Mouse (Mus musculus) cerebellum, adult 11 months (tissue): ENCODE measurements around the gene Mylip.

Experiments used
- DNase-seq: peaks from one replicate; pipeline ENCODE4 v3.0.0; 2022

The Mylip gene

GRCm38 (mm10) chr13:45389448-45390311 is at the start of gene Mylip:
TSS of gene Mylip (plus strand) at chr13:45389742.
- peak; percentile 99 for DNase-seq

- DNase-seq, result no peak
Observed at GRCm38 (mm10) chr13:45341991-45342390, 47.6 kb upstream of the Mylip start.

- no peak for DNase-seq
Observed at GRCm38 (mm10) chr13:45343541-45343940, 46.0 kb upstream of the Mylip start.

- no peak for DNase-seq
Observed at GRCm38 (mm10) chr13:45343966-45344365, 45.6 kb upstream of the Mylip start.

- no peak for DNase-seq
Observed at GRCm38 (mm10) chr13:45345471-45346159, 43.9 kb upstream of the Mylip start.

- DNase-seq, result no peak
Observed at GRCm38 (mm10) chr13:45351483-45351882, 38.1 kb upstream of the Mylip start.

GRCm38 (mm10) chr13:45354824-45355223 is 34.7 kb upstream of the Mylip start:
- no peak for DNase-seq

GRCm38 (mm10) chr13:45358208-45358607 is 31.3 kb upstream of the Mylip start:
- no peak for DNase-seq

GRCm38 (mm10) chr13:45358676-45359323 is 30.7 kb upstream of the Mylip start:
- DNase-seq, result no peak

- DNase-seq, result no peak
Observed at GRCm38 (mm10) chr13:45365788-45366187, 23.8 kb upstream of the Mylip start.

GRCm38 (mm10) chr13:45371673-45372072 is 17.9 kb upstream of the Mylip start:
- no peak for DNase-seq

- no peak for DNase-seq
Observed at GRCm38 (mm10) chr13:45372456-45372855, 17.1 kb upstream of the Mylip start.

GRCm38 (mm10) chr13:45374846-45375245 is 14.7 kb upstream of the Mylip start:
- DNase-seq, result no peak

GRCm38 (mm10) chr13:45382208-45382607 is 7.3 kb upstream of the Mylip start:
- DNase-seq, result no peak

- no peak for DNase-seq
Observed at GRCm38 (mm10) chr13:45384636-45385035, 4.9 kb upstream of the Mylip start.

GRCm38 (mm10) chr13:45385521-45385920 is 4.0 kb upstream of the Mylip start:
- DNase-seq, result no peak

GRCm38 (mm10) chr13:45386253-45386652 is 3.3 kb upstream of the Mylip start:
- no peak for DNase-seq

- DNase-seq, result no peak
Observed at GRCm38 (mm10) chr13:45387231-45387630, 2.3 kb upstream of the Mylip start.

- DNase-seq, result no peak
Observed at GRCm38 (mm10) chr13:45388254-45388805, 1.2 kb upstream of the Mylip start.

GRCm38 (mm10) chr13:45388889-45389288 is 653 bp upstream of the Mylip start:
- DNase-seq, result no peak

GRCm38 (mm10) chr13:45390312-45390961 is 895 bp downstream of the Mylip start:
- peak; percentile 43 for DNase-seq

GRCm38 (mm10) chr13:45390962-45391853 is 1.7 kb downstream of the Mylip start:
- DNase-seq, result no peak
